Mouse (Mus musculus): ENCODE measurements at regions not wholly inside any gene's neighbourhood (a gene's known extent, or its start where the extent isn't known, plus 50 kb on each side); places are given as distances from the start of the nearest gene placed in this dataset.

DNA sequence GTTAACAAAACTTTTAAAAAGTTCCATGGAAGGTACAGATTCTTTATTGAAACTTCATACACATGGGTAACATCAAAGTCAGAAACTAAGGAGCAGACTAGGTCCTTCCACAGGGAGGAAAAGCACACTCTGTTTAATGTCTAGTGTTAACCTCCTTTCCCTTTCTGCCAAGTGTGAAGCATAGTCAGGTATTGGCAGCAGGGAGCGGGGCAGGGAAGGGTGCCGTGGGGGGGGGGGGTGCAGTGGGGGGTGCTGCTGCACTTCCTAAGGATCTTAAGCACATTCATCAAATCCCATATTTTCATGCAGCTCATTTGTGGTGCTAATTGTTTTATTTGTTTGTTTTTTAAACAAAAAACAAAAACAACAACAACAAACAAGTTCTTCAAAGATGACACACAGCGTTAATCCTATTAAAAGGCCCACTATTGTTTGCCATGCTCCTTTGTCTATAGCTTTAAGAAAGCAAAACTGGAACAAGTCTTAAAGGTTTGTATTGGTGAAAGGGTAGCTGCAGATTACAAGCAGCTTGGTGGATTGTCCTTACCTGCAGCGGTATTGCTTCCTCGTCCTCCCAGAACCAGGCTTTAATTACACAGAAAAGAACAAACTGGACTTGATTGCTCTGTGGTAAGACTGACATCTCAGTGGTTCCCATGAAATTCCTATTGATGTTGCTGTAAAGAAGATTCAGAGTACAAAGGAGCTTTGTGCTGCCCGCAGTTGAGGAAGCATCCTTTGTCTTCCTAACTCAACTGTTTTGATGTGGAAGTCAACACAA, 310.2 kb upstream of the Dmac1 start:
- peaks cover 30% of the 10 kb centered on the region for H3K9me3 ChIP-seq (replicated peaks; ENCODE audit: low read length)
- no peak overlapping the region for H3K4me2 ChIP-seq (ENCODE audit: insufficient read depth, low read depth, poor library complexity, severe bottlenecking)
- no peak for DNase-seq (ENCODE audit: extremely low read depth)
- dilution Hi-C loops (cut with MboI; ENCODE audit: extremely low pct_ligation_motif_present, extremely low pct_unique_long_range_greater_than_20kb, low sequenced_read_pairs) (no loop called here), in situ Hi-C loops (cut with MboI; ENCODE audit: low pct_ligation_motif_present, low pct_unique_long_range_greater_than_20kb, low sequenced_read_pairs) (no loop called here)
- no peak for TF ChIP-seq ZMIZ1 (IDR thresholded peaks at IDR 0.05; ENCODE audit: low read depth, low read length)
- TF ChIP-seq MAX (IDR thresholded peaks at IDR 0.05; ENCODE audit: low read length) = no peak
- no peak for TF ChIP-seq ELF1 (IDR thresholded peaks at IDR 0.05; ENCODE audit: low read depth, low read length)
- H3K27ac ChIP-seq (ENCODE audit: insufficient read depth, low read depth) = no peak overlapping the region
- no peak overlapping the region for H3K9ac ChIP-seq (ENCODE audit: insufficient read depth, low read depth)
- no peaks in the 10 kb centered on the region for H3K36me3 ChIP-seq (replicated peaks in 1 of 2; ENCODE audit: control insufficient read depth in 1 of 2, insufficient read depth in 1 of 2, low read length in 1 of 2)
- no peaks in the 10 kb centered on the region for H3K79me2 ChIP-seq (replicated peaks; ENCODE audit: control insufficient read depth, extremely low read depth, insufficient read depth, poor library complexity, severe bottlenecking)
- no peaks in the 10 kb centered on the region for H3K4me1 ChIP-seq (ENCODE audit: control insufficient read depth in 1 of 2, insufficient read depth in 2 of 2)
- no peak overlapping the region for H3K4me3 ChIP-seq (replicated peaks in 1 of 3; ENCODE audit: low read depth in 2 of 3, low read length in 2 of 3, poor library complexity in 1 of 3)
- no peaks in the 10 kb centered on the region for H3K27me3 ChIP-seq (replicated peaks)

DNA sequence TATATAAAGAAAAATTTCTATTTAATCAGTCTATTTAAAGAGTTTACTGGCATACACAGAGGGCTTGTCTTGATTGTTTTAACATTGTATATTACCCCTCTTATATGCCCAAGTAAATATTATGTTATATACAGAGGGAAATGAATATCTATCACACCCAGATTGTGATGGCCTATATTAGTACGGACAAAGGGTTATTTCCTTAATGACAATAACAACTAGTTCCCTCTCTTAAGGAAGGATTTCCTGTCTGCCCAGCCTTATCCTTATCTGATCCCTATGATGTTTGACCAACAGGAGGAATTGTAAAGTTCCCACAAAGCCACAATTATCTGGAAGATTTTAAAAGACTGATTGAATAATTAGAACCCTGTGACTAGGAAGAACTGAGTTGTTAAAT, 301.8 kb upstream of the Dmac1 start:
- H3K27me3 ChIP-seq (replicated peaks) = no peaks in the 10 kb centered on the region
- no peak overlapping the region for H3K27ac ChIP-seq (ENCODE audit: insufficient read depth, low read depth)
- dilution Hi-C loops (cut with MboI; ENCODE audit: extremely low pct_ligation_motif_present, extremely low pct_unique_long_range_greater_than_20kb, low sequenced_read_pairs) (no loop called here), in situ Hi-C loops (cut with MboI; ENCODE audit: low pct_ligation_motif_present, low pct_unique_long_range_greater_than_20kb, low sequenced_read_pairs) (no loop called here)
- TF ChIP-seq NRF1 (IDR thresholded peaks at IDR 0.05; ENCODE audit: low read depth, low read length) = no peak
- no peak for TF ChIP-seq ZMIZ1 (IDR thresholded peaks at IDR 0.05; ENCODE audit: low read depth, low read length)
- TF ChIP-seq NELFE (IDR thresholded peaks at IDR 0.05; ENCODE audit: low read depth, low read length) = no peak
- no peaks in the 10 kb centered on the region for H3K36me3 ChIP-seq (replicated peaks in 1 of 2; ENCODE audit: control insufficient read depth in 1 of 2, insufficient read depth in 1 of 2, low read length in 1 of 2)
- H3K79me2 ChIP-seq (replicated peaks; ENCODE audit: control insufficient read depth, extremely low read depth, insufficient read depth, poor library complexity, severe bottlenecking) = no peaks in the 10 kb centered on the region
- no peaks in the 10 kb centered on the region for H3K4me1 ChIP-seq (ENCODE audit: control insufficient read depth in 1 of 2, insufficient read depth in 2 of 2)
- H3K9me3 ChIP-seq (replicated peaks; ENCODE audit: low read length) = peaks cover 15% of the 10 kb centered on the region
- DNase-seq (ENCODE audit: extremely low read depth) = no peak
- H3K4me3 ChIP-seq (replicated peaks in 1 of 3; ENCODE audit: low read depth in 2 of 3, low read length in 2 of 3, poor library complexity in 1 of 3) = no peak overlapping the region
- H3K4me2 ChIP-seq (ENCODE audit: insufficient read depth, low read depth, poor library complexity, severe bottlenecking) = no peak overlapping the region
- no peak overlapping the region for H3K9ac ChIP-seq (ENCODE audit: insufficient read depth, low read depth)

GRCm38 (mm10) chr4:75572603-75573002, 294.5 kb upstream of the Dmac1 start:
- in situ Hi-C loops (cut with MboI; ENCODE audit: low pct_ligation_motif_present, low pct_unique_long_range_greater_than_20kb, low sequenced_read_pairs) (no loop called here), dilution Hi-C loops (cut with MboI; ENCODE audit: extremely low pct_ligation_motif_present, extremely low pct_unique_long_range_greater_than_20kb, low sequenced_read_pairs) (no loop called here)
- no peak overlapping the region for H3K4me3 ChIP-seq (replicated peaks in 1 of 3; ENCODE audit: low read depth in 2 of 3, low read length in 2 of 3, poor library complexity in 1 of 3)
- H3K4me2 ChIP-seq (ENCODE audit: insufficient read depth, low read depth, poor library complexity, severe bottlenecking) = no peak overlapping the region
- H3K79me2 ChIP-seq (replicated peaks; ENCODE audit: control insufficient read depth, extremely low read depth, insufficient read depth, poor library complexity, severe bottlenecking) = no peaks in the 10 kb centered on the region
- H3K27me3 ChIP-seq (replicated peaks) = no peaks in the 10 kb centered on the region
- no peak overlapping the region for H3K27ac ChIP-seq (ENCODE audit: insufficient read depth, low read depth)
- TF ChIP-seq ETS1 (conservative IDR thresholded peaks at IDR 0.05; ENCODE audit: low read depth, low read length) = no peak
- no peak for TF ChIP-seq USF1 (IDR thresholded peaks at IDR 0.05; ENCODE audit: low read depth, low read length)
- TF ChIP-seq PAX5 (IDR thresholded peaks at IDR 0.05; ENCODE audit: low read length) = no peak
- no peak for TF ChIP-seq ZKSCAN1 (IDR thresholded peaks at IDR 0.05; ENCODE audit: borderline replicate concordance, low read depth, low read length)
- TF ChIP-seq KAT2A (IDR thresholded peaks at IDR 0.05; ENCODE audit: insufficient replicate concordance, low read length) = no peak
- no peak for TF ChIP-seq JUND (conservative IDR thresholded peaks at IDR 0.05; ENCODE audit: low read depth, low read length)
- no peak for TF ChIP-seq POLR2A (IDR thresholded peaks at IDR 0.05; ENCODE audit: low read depth, low read length)
- no peak for TF ChIP-seq MAZ (IDR thresholded peaks at IDR 0.05; ENCODE audit: low read depth, low read length)
- no peak for TF ChIP-seq UBTF (IDR thresholded peaks at IDR 0.05; ENCODE audit: low read depth, low read length)
- H3K36me3 ChIP-seq (replicated peaks in 1 of 2; ENCODE audit: control insufficient read depth in 1 of 2, insufficient read depth in 1 of 2, low read length in 1 of 2) = no peaks in the 10 kb centered on the region
- no peak for DNase-seq (ENCODE audit: extremely low read depth)
- H3K9ac ChIP-seq (ENCODE audit: insufficient read depth, low read depth) = no peak overlapping the region
- H3K4me1 ChIP-seq (ENCODE audit: control insufficient read depth in 1 of 2, insufficient read depth in 2 of 2) = no peaks in the 10 kb centered on the region
- peaks cover 13% of the 10 kb centered on the region for H3K9me3 ChIP-seq (replicated peaks; ENCODE audit: low read length)

All from CH12.LX (cell line).